Mouse (Mus musculus) MEL-GATA-1-ER (cell line): ENCODE measurements at regions not wholly inside any gene's neighbourhood (a gene's known extent, or its start where the extent isn't known, plus 50 kb on each side); places are given as distances from the start of the nearest gene placed in this dataset.

Experiments
- DNase-seq: peaks from one replicate; pipeline ENCODE4 v3.0.0-alpha.2; 2012; ENCODE audit warnings: low read depth; ENCODE audit errors: extremely low read depth

DNA sequence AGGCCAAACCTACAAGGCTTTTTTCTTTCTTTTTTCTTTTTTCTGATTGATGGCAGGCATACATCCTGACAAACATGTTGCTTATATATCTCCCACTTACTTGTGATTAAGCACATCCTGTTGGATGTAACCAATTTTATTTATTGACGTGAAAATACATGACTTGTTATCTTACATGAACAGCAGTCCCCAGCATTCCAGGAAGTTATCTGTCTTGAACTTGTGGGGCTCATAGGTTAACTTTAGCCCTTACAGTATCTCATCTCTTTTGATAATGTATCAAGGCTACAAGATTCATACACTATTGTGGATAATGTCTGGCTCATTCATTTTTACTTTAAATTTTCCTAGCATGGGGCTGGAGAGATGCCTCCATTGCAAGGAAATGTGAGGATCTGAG is 852.0 kb upstream of the Agtr1b start:
- no peak for DNase-seq

DNA sequence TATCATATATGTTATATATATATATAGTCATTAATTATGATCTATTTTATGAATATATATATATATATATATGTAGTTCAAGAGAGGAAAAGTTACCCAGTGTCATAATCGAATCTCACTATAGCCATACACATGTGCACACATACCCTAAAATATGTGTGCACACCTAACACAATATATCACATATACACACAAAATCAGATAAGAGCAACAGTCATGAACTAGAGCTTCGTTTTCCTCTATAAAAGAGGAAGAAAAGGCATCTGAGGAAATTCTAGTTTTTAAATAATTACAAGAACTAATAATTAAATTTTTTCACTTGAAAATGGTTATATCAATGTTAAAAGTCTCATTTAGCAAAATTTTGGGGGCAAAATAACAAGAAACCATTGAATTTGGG is 835.3 kb upstream of the Tbl1xr1 start:
- no peak for DNase-seq

DNA sequence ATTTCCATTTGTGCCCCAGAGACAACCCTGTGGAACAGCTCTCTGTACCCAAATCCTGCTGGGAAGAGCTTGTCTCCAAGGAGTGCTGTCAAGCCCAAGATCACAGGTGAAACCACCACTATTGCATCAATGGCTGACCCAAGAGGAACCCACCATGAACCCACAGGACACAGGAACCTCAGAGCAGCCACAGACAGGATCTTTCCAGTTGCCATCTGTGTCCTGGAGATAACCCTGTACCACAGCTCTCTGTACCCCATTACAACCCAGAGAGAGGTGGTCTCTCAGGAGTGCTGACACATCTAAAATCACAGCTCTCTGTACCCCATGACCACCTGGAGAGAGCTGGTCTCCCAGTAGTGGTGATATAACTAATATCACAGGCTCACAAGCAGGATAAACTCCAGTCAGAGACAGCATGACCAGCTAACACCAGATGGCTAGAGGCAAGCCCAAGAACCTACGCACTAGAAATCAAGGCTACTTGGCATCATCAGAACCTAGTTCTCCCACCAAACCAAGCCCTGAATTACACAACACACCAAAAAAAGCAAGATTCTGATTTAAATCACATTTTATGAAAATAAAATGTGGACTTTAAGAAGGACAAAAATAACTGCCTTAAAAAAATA is 820.2 kb upstream of the Tbl1xr1 start:
- no peak for DNase-seq

DNA sequence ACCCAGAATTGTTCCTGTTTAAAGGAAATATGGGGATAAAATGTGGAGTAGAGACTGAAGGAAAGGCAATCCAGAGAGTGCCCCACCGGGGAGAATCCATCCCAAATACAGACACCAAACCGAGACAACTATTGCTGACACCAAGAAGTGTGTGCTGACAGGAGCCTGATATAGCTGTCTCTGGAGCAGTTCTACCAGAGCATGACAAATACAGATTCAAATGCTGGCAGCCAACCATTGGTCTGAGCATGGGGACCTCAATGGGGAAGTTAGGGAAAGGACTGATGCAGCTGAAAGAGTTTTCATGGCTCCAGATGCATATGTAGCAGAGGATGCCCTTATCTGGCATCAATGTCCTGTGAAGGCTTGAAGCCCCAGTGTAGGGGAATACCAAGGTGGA is 813.1 kb upstream of the Tbl1xr1 start:
- no peak for DNase-seq

DNA sequence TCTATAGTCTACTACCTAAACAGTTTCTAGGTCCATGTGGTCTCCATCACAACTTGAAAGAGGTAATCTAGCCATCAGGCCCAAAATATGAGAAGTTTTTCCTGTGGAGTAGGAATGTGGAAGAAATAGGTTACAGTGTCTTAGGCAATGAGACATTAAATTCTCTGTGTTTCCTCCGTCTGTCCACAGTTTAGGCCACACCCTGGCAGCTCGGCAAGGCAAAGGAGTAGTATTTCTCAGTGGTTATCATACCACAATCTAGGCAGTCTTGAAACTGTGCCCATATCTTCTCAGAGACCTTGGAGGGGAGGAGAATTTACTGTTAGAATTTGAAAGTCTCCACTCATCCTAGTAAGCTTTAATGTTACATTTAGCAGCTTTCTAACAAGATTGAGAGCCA is 811.0 kb upstream of the Tbl1xr1 start:
- DNase-seq: no peak

DNA sequence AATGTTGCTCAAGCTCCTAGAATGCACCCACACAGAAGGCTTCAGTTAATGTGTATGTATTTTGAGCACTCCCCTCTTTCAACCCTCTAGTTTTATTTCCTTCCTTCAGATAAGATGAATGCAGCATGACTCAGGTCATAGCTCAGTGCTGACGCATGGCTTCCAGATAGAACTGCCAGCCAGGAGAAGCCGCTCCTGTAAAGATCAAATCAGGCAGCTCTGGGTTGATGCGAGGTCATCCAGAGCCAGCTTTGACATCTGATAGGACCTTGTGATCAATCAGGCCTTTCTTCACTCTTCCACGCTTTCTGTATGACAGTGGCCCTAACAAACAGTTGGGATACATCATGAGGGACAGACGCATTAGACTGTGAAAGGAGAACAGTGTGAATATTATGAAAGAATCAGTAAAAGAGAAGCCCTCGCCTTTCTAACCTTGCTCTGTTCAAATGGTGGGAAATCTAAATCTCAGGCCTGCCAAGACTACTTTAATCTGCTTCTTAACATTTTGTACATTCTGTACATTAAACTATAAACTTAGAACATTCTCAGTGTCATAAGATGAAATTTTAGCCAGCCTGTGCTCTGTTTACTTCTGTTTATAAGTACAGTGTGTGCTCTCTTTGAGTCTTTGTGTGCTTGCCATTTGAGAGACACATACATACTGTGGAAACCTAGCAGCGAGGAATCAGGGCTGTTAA is 807.9 kb upstream of the Tbl1xr1 start:
- no peak for DNase-seq

DNA sequence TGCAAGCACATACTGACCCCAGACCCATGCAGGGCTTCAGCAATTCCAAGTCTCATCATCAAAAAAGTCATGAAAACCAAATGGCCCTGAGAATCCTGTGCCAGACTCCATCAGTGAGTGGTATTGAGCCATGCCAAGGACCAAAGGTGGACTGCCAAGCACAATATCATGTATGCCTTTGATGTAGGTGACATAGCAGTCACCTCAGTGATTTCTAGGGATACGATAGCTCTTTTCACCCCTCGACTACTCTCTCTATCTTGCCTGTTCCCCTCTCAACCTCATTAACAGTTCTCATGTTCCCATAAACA is 807.4 kb upstream of the Tbl1xr1 start:
- DNase-seq: no peak

GRCm38 (mm10) chr3:21270788-21271187 is 805.7 kb upstream of the Tbl1xr1 start:
- no peak for DNase-seq

DNA sequence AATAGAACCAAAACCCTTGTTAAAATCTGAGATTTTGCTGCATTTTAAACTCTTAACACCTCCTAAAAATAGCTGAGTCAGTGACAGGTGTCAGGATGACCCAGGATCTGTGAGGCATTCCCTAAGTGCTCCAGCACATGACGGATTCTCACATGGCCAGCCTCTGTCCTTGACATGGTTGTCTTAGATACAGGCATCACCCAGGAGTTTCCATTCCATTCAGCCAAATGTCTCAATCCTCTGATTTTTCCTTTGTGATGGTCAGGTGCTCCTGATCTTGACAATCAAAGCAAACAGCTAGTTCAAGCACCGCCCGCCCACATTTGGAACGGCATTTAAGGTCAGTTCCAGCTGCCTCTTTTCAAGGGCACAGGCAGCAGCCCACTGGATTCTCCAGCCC is 804.2 kb upstream of the Tbl1xr1 start:
- no peak for DNase-seq

DNA sequence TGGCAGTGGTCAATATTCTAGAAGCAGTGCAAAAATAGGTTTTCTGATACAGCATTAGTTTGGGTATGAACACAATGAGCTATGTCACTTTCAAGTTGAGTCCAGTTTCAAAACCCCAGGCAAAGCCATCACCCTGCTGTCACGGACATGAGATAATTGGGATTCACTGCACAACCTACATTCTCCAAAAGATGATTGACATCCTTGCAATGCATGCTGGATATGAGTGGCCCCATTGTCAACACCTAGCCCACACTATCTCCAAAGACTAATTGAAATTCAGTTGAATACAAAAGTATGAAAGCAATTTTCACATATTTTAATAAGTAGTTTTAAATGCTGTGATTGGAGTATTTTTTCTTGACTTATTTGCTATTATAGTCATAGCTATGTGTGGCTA is 783.7 kb upstream of the Tbl1xr1 start:
- DNase-seq: no peak

DNA sequence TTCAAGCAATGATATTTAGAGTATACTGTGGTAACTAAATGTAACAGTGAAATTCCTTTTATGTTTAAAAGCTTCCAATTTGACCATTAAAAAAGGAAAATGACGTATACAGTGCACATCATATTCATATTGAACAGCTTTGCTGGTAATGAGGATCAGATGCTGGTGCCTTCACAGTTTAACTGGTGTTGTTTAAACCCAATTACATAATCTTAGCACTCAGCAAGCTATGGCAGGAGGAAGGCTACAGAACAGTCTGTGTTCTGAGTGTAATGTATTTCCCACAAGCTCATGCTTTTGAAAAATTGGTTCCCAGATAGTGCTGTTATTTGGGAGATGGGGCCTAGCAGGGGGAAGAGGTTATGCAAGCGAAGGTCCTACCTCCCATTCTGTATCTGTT is 783.1 kb upstream of the Tbl1xr1 start:
- DNase-seq: no peak

DNA sequence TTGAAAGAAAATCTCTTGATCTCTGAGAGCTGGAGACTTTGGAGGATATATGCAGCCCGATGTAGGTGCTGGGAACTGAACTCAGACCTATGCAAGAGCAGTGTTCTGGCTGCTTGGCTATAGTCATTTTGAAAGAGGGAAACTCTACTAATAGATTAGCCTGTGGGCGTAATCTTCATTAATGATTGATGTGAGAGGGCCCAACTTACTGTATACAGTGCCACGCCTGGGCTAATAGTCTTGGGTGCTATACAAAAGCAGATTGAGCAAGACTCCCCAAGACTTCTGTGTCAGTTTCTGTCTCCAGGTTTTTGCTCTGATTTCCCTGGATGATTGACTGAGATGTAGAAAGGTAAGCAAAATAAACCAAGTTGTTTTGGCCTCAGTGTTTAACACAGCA is 781.7 kb upstream of the Tbl1xr1 start:
- no peak for DNase-seq

- DNase-seq: no peak
These were observed 779.8 kb upstream of the Tbl1xr1 start for GRCm38 (mm10) chr3:21296581-21297110.

- no peak for DNase-seq
These were observed 751.0 kb upstream of the Tbl1xr1 start for GRCm38 (mm10) chr3:21325329-21325896.

DNA sequence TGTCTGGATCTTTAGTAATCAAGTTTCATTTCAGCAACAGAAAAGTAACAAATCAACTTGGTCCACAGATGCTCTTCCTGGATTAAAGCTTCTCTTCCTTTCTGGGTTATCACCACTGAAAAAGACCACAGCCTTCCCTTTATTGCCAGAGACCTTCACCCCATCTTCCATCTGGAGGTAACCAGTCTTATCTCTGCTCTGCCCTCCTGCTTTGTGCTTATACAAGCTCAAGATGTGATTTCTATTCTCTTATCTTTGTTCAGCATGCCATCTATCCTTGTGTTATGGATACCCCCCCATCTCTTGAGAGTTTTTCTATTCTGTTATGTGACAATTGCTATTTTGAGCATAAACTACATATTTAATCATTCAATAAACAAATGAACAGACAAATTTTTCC is 734.5 kb upstream of the Tbl1xr1 start:
- DNase-seq: no peak

GRCm38 (mm10) chr3:21343095-21343494 is 733.4 kb upstream of the Tbl1xr1 start:
- no peak for DNase-seq

GRCm38 (mm10) chr3:21349421-21349820 is 727.0 kb upstream of the Tbl1xr1 start:
- no peak for DNase-seq

GRCm38 (mm10) chr3:21356150-21356549 is 720.3 kb upstream of the Tbl1xr1 start:
- DNase-seq: no peak

GRCm38 (mm10) chr3:21356831-21357712 is 719.4 kb upstream of the Tbl1xr1 start:
- no peak for DNase-seq

DNA sequence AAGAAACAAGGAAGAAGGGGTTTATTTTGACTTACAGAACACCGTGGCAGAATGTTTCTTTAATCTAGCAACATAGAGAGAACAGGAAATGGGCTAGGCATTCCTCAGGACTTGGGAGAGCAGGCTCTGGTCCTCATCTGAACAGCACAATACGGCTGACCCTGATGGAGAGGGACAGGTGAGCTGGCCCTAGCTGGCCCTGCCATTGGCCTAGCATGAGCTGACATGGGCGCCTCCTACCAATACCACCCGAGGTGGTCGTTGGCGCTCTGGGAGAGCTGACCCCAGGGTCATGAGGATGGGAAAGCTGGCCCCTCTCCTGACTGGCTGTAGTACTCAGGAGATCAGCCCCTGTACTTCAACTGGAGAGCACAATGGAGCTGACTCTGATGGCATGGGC is 718.4 kb upstream of the Tbl1xr1 start:
- DNase-seq: no peak

DNA sequence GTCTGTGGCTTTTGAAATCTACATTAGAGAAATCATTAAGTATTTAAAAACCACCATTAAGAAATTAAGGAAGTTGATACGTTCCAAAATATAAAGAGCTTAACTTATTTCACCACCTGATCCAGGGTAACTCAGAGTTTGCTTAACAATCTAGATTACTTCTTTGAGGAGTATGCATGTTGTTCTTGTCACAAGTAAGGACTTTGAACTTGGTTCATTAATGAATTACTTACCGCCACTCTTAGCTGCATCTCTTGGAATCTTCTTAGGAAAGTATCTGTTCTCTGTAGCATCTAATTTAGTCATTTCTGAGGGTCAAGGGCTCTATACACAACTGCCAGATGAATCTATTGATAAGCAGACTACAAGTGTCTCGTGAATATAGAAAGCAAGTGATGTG is 715.4 kb upstream of the Tbl1xr1 start:
- DNase-seq: no peak

- DNase-seq: no peak
These were observed 696.6 kb upstream of the Tbl1xr1 start for GRCm38 (mm10) chr3:21379816-21380215.
